Mouse (Mus musculus): ENCODE measurements around the gene Oas1a.
"Not testable (repeated sequence)": the region's sequence is repeated elsewhere in the genome, so short reads cannot be mapped to it uniquely, and the experiment has no call there.

Oas1a gene

GRCm38 (mm10) chr5:120906791-120907733, at the start of gene Oas1a:
TSS of gene Oas1a (minus strand) at chr5:120907521.
- not testable (repeated sequence) for DNase-seq

GRCm38 (mm10) chr5:120953974-120954373, 46.7 kb upstream of the Oas1a start:
- peak; percentile 65 to 73 for DNase-seq

- no peak for DNase-seq
These were observed 45.0 kb upstream of the Oas1a start for GRCm38 (mm10) chr5:120952242-120952770.

GRCm38 (mm10) chr5:120942076-120942475, 34.8 kb upstream of the Oas1a start:
- no peak for DNase-seq

GRCm38 (mm10) chr5:120938586-120938985, 31.3 kb upstream of the Oas1a start:
- DNase-seq = no peak

- no peak for DNase-seq
These were observed 30.5 kb upstream of the Oas1a start for GRCm38 (mm10) chr5:120937841-120938240.

GRCm38 (mm10) chr5:120933966-120934365, 26.6 kb upstream of the Oas1a start:
- DNase-seq = no peak

GRCm38 (mm10) chr5:120927036-120927435, 19.7 kb upstream of the Oas1a start:
- peak in 1 of 2 experiments; percentile 25 for DNase-seq

- not testable (repeated sequence) for DNase-seq
These were observed 19.0 kb upstream of the Oas1a start for GRCm38 (mm10) chr5:120926311-120926710.

GRCm38 (mm10) chr5:120924520-120924919, 17.2 kb upstream of the Oas1a start:
- DNase-seq = not testable (repeated sequence)

- no peak for DNase-seq
These were observed 16.6 kb upstream of the Oas1a start for GRCm38 (mm10) chr5:120923969-120924368.

GRCm38 (mm10) chr5:120920296-120920695, 13.0 kb upstream of the Oas1a start:
- no peak for DNase-seq

- not testable (repeated sequence) for DNase-seq
These were observed 12.0 kb upstream of the Oas1a start for GRCm38 (mm10) chr5:120919156-120919935.

GRCm38 (mm10) chr5:120914204-120914603, 6.9 kb upstream of the Oas1a start, which contains the start of gene Oas1d:
TSS of gene Oas1d (plus strand) at chr5:120914536.
- DNase-seq = not testable (repeated sequence)

- DNase-seq = no peak
These were observed 1.0 kb upstream of the Oas1a start for GRCm38 (mm10) chr5:120908196-120908920.

GRCm38 (mm10) chr5:120902056-120902455, 5.3 kb downstream of the Oas1a start:
- DNase-seq = no peak

- DNase-seq = no peak
These were observed 6.7 kb downstream of the Oas1a start for GRCm38 (mm10) chr5:120900666-120901065.

GRCm38 (mm10) chr5:120898726-120899125, 8.6 kb downstream of the Oas1a start:
- DNase-seq = no peak

GRCm38 (mm10) chr5:120898307-120898706, 9.0 kb downstream of the Oas1a start:
- no peak for DNase-seq

- no peak for DNase-seq
These were observed 12.0 kb downstream of the Oas1a start for GRCm38 (mm10) chr5:120895231-120895900.

- not testable (repeated sequence) for DNase-seq
These were observed 12.6 kb downstream of the Oas1a start for GRCm38 (mm10) chr5:120894692-120895091.

GRCm38 (mm10) chr5:120893866-120894265, 13.5 kb downstream of the Oas1a start:
- not testable (repeated sequence) for DNase-seq
